Mouse (Mus musculus): ENCODE results near the gene Lep. TPM values are rescaled to one million over a fixed set of nuclear protein-coding genes. Genes with fewer than 3 reads are reported as not detected.

Lep gene
- polyA plus RNA-seq (2016; fragmentation: Nextera tagmentation; extraction: Ambion mirVana): not detected in 2 replicates

- H3K4me3 ChIP-seq (replicated peaks): no peak within 1 kb of the TSS
- H3K27me3 ChIP-seq: peaks cover 9% of the 10 kb centered on the region; the same call in 1 of the 2 replicates
- H3K4me2 ChIP-seq: no peak within 1 kb of the TSS
- H3K27ac ChIP-seq: no peak within 1 kb of the TSS
- H3K9ac ChIP-seq (replicated peaks): no peak within 1 kb of the TSS
- no peaks in the 10 kb centered on the region for H3K9me3 ChIP-seq
- 0 out of 2 replicates have a peak, but pooled peaks cover 2% of the 10 kb centered on the region for H3K4me1 ChIP-seq (replicated peaks)
- no peak for ATAC-seq (ENCODE audit: insufficient number of reproducible peaks, insufficient read depth, low FRiP score, low TSS enrichment, low read depth)
- 69% methylated on average over 28 of the region's 28 CpGs for WGBS
- no peaks in the 10 kb centered on the region for H3K36me3 ChIP-seq
Measured at GRCm38 (mm10) chr6:29059846-29060685, at the start of gene Lep. TSS of gene Lep (plus strand) at chr6:29060220.

DNA sequence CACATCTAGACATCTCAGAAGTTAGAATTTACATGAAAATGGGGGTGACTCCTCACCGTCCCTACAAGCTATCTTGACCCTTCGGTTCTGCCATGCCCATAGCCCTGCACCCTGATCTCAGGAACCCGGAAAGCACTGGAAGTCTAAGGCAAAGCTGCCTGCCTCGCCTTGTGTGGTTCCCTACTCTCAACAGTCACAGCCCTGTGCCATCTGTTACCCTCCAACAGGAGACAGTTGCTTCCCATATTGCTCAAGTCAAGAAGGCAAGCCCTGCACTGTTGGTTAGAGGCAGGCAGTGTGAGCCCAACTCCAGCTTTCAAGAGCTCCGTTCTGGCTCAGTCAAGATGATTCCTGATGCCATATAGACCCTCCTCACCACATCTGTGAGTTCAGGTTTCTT, 48.4 kb upstream of the Lep start:
- Histone ChIP-seq H3K4me3 (replicated peaks) (no peak overlapping the region), H3K4me1 (replicated peaks) (no peaks in the 10 kb centered on the region), H3K9me3 (no peaks in the 10 kb centered on the region), H3K27ac (no peak overlapping the region), H3K9ac (replicated peaks) (no peak overlapping the region), H3K27me3 (peaks cover 12% of the 10 kb centered on the region; the same call in 1 of the 2 replicates), H3K36me3 (no peaks in the 10 kb centered on the region), H3K4me2 (no peak overlapping the region)
- 87% methylated on average over 5 of the region's 5 CpGs for WGBS
- no peak for ATAC-seq (ENCODE audit: insufficient number of reproducible peaks, insufficient read depth, low FRiP score, low TSS enrichment, low read depth)

DNA sequence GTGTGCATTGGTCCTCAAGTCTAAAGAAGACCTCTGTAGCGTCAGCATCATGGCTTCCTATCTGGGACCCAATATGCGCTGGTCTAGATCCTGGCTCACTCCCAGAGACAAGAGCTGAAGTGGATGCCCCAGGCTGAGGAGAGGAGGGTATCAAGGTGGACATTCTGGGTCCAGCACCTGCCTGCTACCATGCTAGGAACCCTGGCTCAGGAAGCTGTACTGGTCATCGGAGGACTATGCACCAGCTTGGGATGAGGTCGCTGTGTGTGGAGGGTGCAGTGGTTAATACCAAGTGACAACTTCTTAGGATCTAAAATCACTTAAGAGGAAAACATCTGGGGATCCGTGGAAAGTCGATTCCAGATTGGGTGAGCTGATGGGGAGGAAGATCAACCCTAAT, 46.8 kb upstream of the Lep start:
- H3K4me3 ChIP-seq (replicated peaks): no peak overlapping the region
- no peaks in the 10 kb centered on the region for H3K9me3 ChIP-seq
- WGBS: 91% methylated on average over 6 of the region's 6 CpGs
- H3K4me2 ChIP-seq: no peak overlapping the region
- peaks cover 9% of the 10 kb centered on the region for H3K4me1 ChIP-seq (replicated peaks)
- H3K27me3 ChIP-seq: peaks cover 27% of the 10 kb centered on the region
- H3K9ac ChIP-seq (replicated peaks): no peak overlapping the region
- no peak overlapping the region for H3K27ac ChIP-seq
- no peak for ATAC-seq (ENCODE audit: insufficient number of reproducible peaks, insufficient read depth, low FRiP score, low TSS enrichment, low read depth)
- no peaks in the 10 kb centered on the region for H3K36me3 ChIP-seq

GRCm38 (mm10) chr6:29016891-29017412, 43.1 kb upstream of the Lep start:
- H3K4me1 ChIP-seq (replicated peaks): peaks cover 9% of the 10 kb centered on the region
- H3K27ac ChIP-seq: no peak overlapping the region
- no peak overlapping the region for H3K9ac ChIP-seq (replicated peaks)
- no peak; the same call in 1 of the 2 replicates for ATAC-seq (ENCODE audit: insufficient number of reproducible peaks, insufficient read depth, low FRiP score, low TSS enrichment, low read depth)
- peaks cover 53% of the 10 kb centered on the region for H3K27me3 ChIP-seq
- peak overlapping the region; percentile 51 for H3K4me2 ChIP-seq
- under 1% methylated on average over 16 of the region's 16 CpGs for WGBS
- no peaks in the 10 kb centered on the region for H3K36me3 ChIP-seq
- no peaks in the 10 kb centered on the region for H3K9me3 ChIP-seq
- peak overlapping the region; percentile 23 for H3K4me3 ChIP-seq (replicated peaks)

- Histone ChIP-seq H3K4me2 (no peak overlapping the region), H3K27ac (no peak overlapping the region), H3K36me3 (no peaks in the 10 kb centered on the region), H3K4me1 (replicated peaks) (peaks cover 16% of the 10 kb centered on the region), H3K4me3 (replicated peaks) (no peak overlapping the region), H3K9me3 (no peaks in the 10 kb centered on the region), H3K27me3 (peaks cover 75% of the 10 kb centered on the region), H3K9ac (replicated peaks) (no peak overlapping the region)
- 69% methylated on average over 18 of the region's 18 CpGs for WGBS
- ATAC-seq (ENCODE audit: insufficient number of reproducible peaks, insufficient read depth, low FRiP score, low TSS enrichment, low read depth): no peak
Measured at GRCm38 (mm10) chr6:29019756-29020720, 40.0 kb upstream of the Lep start.

DNA sequence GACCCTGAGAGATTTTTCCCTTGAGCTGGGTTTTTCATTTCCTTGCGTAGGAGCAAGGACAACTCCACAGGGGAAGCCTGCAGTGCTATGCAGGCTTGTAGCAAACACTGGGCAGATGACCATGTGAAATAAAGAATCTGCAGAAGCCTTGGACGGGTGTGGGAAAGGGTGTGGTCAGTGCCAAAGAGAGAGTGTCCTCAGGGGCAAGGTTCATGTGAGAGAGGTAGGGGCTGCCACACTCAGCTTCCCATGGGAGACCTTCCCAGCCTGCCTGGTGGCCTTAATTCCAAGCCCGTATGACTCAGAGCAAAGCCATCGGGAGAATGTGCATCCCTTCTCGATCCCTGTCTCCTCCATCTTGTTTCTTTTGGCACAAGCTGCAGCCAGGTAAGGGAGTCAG, 39.1 kb upstream of the Lep start:
- H3K9me3 ChIP-seq: no peaks in the 10 kb centered on the region
- WGBS: 78% methylated on average over 5 of the region's 5 CpGs
- no peak overlapping the region for H3K4me2 ChIP-seq
- no peaks in the 10 kb centered on the region for H3K36me3 ChIP-seq
- no peak for ATAC-seq (ENCODE audit: insufficient number of reproducible peaks, insufficient read depth, low FRiP score, low TSS enrichment, low read depth)
- no peak overlapping the region for H3K4me3 ChIP-seq (replicated peaks)
- H3K27me3 ChIP-seq: peaks cover 79% of the 10 kb centered on the region
- H3K27ac ChIP-seq: no peak overlapping the region
- no peak overlapping the region for H3K9ac ChIP-seq (replicated peaks)
- H3K4me1 ChIP-seq (replicated peaks): peaks cover 16% of the 10 kb centered on the region

DNA sequence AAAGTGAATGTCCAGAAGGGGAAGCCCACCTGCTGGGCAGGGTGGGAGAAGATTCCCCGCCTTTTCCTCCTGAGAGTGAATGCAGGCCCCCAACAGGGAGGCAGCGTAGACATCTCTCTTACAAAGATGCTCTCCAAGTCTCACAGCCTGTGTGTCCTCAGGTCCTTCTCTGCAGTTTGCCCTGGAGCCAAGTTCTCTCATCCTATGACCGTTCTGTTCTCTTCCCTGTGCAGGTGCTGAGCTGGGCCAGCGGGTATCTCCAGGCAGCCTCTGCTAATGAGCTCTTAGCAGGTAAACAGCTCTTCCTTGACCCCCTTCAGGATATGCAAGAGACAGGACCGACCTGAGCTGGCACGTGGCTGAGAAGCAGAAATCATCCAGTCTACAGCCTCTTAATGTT, 38.5 kb upstream of the Lep start:
- no peaks in the 10 kb centered on the region for H3K36me3 ChIP-seq
- H3K27ac ChIP-seq: no peak overlapping the region
- peaks cover 16% of the 10 kb centered on the region for H3K4me1 ChIP-seq (replicated peaks)
- H3K4me3 ChIP-seq (replicated peaks): no peak overlapping the region
- no peak overlapping the region for H3K4me2 ChIP-seq
- peaks cover 78% of the 10 kb centered on the region for H3K27me3 ChIP-seq
- WGBS: 37% methylated on average over 6 of the region's 6 CpGs
- no peaks in the 10 kb centered on the region for H3K9me3 ChIP-seq
- no peak for ATAC-seq (ENCODE audit: insufficient number of reproducible peaks, insufficient read depth, low FRiP score, low TSS enrichment, low read depth)
- no peak overlapping the region for H3K9ac ChIP-seq (replicated peaks)

GRCm38 (mm10) chr6:29022115-29022514, 37.9 kb upstream of the Lep start:
- no peak overlapping the region for H3K4me2 ChIP-seq
- no peaks in the 10 kb centered on the region for H3K9me3 ChIP-seq
- no peak overlapping the region for H3K27ac ChIP-seq
- H3K4me3 ChIP-seq (replicated peaks): no peak overlapping the region
- H3K4me1 ChIP-seq (replicated peaks): peaks cover 12% of the 10 kb centered on the region
- ATAC-seq (ENCODE audit: insufficient number of reproducible peaks, insufficient read depth, low FRiP score, low TSS enrichment, low read depth): no peak
- 55% methylated on average over 5 of the region's 5 CpGs for WGBS
- no peaks in the 10 kb centered on the region for H3K36me3 ChIP-seq
- no peak overlapping the region for H3K9ac ChIP-seq (replicated peaks)
- H3K27me3 ChIP-seq: peaks cover 75% of the 10 kb centered on the region

DNA sequence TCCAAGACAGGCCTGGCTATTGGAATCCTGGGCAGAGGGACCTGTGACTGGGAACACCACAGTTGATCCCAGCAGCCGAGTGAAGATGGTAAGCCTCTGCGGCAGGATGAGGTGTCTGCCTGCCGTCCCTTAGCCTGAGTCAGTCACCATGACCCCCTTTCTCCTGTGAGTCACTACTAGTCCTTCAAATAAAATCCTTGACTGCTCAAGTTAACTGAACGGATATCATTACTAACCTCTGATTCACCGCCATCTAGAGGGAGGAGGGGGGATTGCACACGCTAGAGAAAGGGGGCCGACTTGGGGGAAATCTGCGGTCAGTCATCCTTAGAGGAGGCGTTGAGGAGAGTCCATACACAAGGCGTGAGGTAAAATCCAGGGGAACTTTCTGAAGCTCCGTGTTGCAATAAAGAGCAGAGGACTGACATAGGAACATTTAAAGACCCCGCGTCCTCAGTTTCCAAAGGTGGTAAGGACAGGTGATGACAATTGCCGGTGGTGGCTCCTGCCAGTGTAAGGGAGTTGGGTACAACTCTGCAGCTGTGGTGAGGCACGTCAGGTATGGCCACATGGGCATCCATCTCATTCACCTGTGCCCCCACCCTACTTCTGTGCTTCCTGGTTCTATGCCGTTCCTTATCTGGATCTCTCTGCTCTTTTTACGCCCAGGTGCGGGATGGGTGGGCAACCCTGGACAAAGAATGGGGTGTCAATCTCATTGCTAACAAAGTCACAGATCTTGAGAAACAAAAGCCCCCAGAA, 36.6 kb upstream of the Lep start:
- peak; percentile 16 for ATAC-seq (ENCODE audit: insufficient number of reproducible peaks, insufficient read depth, low FRiP score, low TSS enrichment, low read depth)
- 36% methylated on average over 18 of the region's 18 CpGs for WGBS
- Histone ChIP-seq H3K9ac (replicated peaks) (no peak overlapping the region), H3K36me3 (no peaks in the 10 kb centered on the region), H3K4me3 (replicated peaks) (no peak overlapping the region), H3K4me1 (replicated peaks) (peaks cover 7% of the 10 kb centered on the region; the same call in 1 of the 2 replicates), H3K27ac (no peak overlapping the region), H3K4me2 (peak overlapping the region; percentile 43; the same call in 1 of the 2 replicates), H3K9me3 (no peaks in the 10 kb centered on the region), H3K27me3 (peaks cover 65% of the 10 kb centered on the region)

- Histone ChIP-seq H3K4me3 (replicated peaks) (no peak overlapping the region; the same call in 1 of the 2 replicates), H3K4me1 (replicated peaks) (peaks cover 7% of the 10 kb centered on the region; the same call in 1 of the 2 replicates), H3K36me3 (no peaks in the 10 kb centered on the region), H3K27me3 (peaks cover 60% of the 10 kb centered on the region), H3K27ac (no peak overlapping the region), H3K4me2 (peak overlapping the region; percentile 43), H3K9ac (replicated peaks) (no peak overlapping the region), H3K9me3 (no peaks in the 10 kb centered on the region)
- 8% methylated on average over 16 of the region's 16 CpGs for WGBS
- ATAC-seq (ENCODE audit: insufficient number of reproducible peaks, insufficient read depth, low FRiP score, low TSS enrichment, low read depth): peak; percentile 60
Measured at GRCm38 (mm10) chr6:29024000-29024417, 36.0 kb upstream of the Lep start.
